Mouse (Mus musculus) kidney, postnatal 4 days (tissue): ENCODE results near the gene Prrg1.
"Not testable (repeated sequence)": the region's sequence is repeated elsewhere in the genome, so short reads cannot be mapped to it uniquely, and the experiment has no call there.

Experiments used
- DNase-seq, 2 experiments: peaks; one replicate each; pipeline ENCODE4 v3.0.0; 2021; ENCODE audit warnings: mixed read lengths in 2 of 2

Prrg1 gene

GRCm38 (mm10) chrX:78583202-78584004, at the start of gene Prrg1:
Prrg1 (minus strand) TSS chrX:78583896.
- peak; percentile 83 to 89 for DNase-seq

DNA sequence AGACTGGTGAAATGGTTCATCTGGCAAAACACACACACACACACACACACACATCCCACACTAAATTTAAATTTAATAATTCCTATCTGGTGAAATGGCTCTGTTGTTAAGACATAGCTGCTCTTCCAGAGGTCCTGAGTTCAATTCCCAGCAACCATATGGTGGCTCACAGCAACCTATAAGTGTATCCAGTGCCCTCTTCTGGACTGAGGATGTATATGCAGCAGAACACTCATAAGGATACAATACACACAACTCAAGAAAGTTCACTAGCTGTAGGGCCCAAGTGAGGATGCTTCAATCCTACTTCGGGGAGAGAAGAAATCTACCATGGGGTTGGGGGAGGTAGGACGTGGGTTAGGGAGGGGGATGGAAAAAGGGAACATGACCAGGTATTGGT, 22.1 kb upstream of the Prrg1 start:
- no peak for DNase-seq

- no peak for DNase-seq
Observed at GRCm38 (mm10) chrX:78593138-78593537, 9.4 kb upstream of the Prrg1 start.

- DNase-seq, result peak; percentile 70 to 81
Observed at GRCm38 (mm10) chrX:78582854-78583201, 868 bp downstream of the Prrg1 start.

GRCm38 (mm10) chrX:78563451-78563850, 20.2 kb downstream of the Prrg1 start:
- no peak for DNase-seq

GRCm38 (mm10) chrX:78553399-78553798, 30.3 kb downstream of the Prrg1 start:
- DNase-seq, result no peak

GRCm38 (mm10) chrX:78552704-78553103, 31.0 kb downstream of the Prrg1 start:
- DNase-seq, result no peak

GRCm38 (mm10) chrX:78547696-78548095, 36.0 kb downstream of the Prrg1 start:
- no peak for DNase-seq

DNA sequence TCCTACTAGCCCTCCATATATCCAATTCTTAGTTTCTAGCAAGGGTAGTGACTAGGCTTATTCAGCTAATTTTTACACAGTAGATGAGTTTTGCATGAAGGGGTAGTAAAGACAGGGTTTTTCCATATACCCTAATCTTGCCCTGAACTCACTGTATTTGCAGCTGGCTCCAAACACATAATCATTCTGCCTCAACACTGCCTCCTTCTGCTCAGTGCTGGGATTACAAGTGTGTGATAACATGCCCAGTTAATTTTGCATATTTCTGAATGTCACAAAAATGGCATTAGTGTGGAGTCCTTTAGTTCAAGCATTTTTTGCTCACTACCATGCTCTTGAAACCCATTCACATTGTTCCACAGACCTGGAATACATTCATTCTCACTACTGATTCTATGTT, 44.0 kb downstream of the Prrg1 start:
- DNase-seq, result peak; percentile 5 to 7

DNA sequence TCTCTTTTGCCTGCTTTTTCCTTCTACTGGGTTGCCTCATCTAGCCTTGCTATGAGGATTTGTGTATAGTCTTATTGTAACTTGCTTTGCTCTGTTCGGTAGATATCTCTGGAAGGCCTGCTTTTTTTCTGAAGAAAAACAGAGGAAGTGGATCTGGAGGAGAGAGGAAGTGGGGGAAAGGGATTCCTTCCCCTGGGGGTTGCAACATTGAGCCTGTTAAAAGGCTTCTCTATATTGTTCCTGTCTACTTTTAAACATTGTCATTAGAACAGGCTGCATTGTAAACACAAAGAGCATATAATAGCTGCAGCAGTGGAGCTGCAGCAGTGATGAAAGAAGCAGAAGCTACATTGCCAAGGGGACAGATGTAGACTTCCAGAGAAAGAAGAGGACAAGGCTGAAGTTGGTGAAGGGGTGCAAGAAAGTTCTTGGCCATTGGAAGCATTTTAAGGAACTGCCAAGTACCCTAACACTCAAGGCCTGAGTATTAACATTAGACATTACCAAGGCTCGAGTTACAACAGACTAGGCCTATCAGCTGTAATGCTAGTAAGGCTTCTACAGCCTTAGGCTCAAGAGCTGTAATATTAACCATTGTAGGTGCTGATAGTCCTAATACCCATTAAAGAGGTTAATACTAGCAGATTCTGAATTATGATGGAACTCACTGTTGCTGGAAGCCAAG, 44.9 kb downstream of the Prrg1 start:
- no peak for DNase-seq

DNA sequence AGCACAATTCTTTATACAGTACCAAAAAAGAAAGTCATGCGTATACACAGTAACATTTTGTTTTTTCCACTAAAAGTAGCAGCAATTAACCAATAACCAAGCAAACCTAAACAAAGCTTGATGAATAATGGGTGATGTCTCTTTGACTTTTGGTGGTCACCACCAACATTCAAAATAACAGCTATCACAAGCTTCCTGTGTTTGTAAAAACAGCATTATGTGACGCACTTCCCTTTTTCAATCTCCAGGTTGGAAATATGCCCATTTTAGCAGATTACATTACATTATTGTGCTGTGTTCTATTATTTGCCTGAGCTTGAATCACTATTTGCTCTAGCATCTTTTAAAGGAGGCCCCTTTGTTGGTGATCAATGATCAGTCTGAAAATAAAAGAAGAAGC, 65.4 kb downstream of the Prrg1 start:
- DNase-seq, result no peak

GRCm38 (mm10) chrX:78482987-78483386, 100.7 kb downstream of the Prrg1 start:
- no peak for DNase-seq

GRCm38 (mm10) chrX:78479710-78480109, 104.0 kb downstream of the Prrg1 start:
- DNase-seq, result no peak

DNA sequence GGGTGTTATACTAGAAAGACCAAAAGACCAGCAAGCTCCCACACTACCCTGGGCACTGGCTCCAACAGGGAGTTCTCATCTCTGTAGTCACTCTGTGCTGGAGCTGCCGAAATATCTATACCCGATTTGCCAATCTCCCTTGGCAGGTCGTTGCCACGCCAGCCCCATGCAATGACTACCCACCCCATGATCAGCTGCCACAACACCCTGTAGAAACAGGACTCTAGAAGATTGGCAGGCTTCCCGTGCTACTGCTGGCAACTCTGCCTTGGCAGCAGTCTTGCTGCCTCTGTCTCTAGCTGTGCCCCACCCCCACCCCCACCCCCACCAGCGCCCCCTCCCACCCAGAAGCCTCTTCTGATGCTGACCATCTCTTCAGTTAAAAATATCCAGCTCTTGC, 149.3 kb downstream of the Prrg1 start:
- DNase-seq, result no peak

DNA sequence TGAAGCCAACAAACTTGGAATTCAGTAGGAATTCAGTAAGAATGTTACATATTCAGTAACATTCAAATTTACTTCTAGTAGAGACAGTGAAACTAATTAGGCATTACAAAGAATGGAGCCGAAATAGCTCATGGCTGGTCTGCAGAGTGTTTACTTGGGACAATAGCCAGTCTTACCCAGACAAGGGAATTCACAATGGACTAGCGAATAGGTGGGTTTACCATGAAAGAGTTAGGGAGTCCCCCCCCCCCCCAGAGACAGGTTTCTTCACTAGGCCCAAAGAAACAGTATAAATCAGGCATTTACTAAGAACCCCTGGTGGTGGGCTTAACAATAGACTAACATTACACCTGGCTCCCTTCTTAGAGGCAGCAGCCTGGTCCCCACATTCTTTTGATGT, 180.3 kb downstream of the Prrg1 start:
- not testable (repeated sequence) for DNase-seq
